Mouse (Mus musculus): ENCODE data around the gene Gcnt4.

Gcnt4 gene

GRCm38 (mm10) chr13:96993291-96993989 lies 69.0 kb downstream of the Gcnt4 start:
- WGBS, result 29% methylated on average over 8 of the region's 8 CpGs

- 71% methylated on average over 5 of the region's 5 CpGs for WGBS
These were observed 70.8 kb downstream of the Gcnt4 start for GRCm38 (mm10) chr13:96995243-96995642.

DNA sequence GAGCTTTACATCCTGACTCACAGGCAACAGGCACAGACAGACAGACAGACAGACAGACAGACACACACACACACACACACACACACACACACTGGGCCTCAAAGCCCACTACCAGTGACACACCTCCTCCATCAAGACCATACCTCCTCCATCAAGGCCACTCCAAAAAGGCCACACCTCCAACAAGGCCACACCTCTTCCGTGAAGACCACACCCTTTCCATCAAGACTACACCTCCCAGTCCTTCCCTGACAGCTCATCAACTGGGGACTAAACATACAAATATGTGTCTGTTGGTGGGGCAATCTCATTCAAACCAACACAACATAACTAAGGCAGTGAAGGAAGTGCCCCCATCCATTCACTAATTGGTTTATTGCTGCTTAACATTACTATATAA lies 72.6 kb downstream of the Gcnt4 start:
- 69% methylated on average over 1 of the region's 1 CpGs for WGBS

All from cerebral cortex, adult 2 months (tissue).